Mouse (Mus musculus) hindbrain, embryonic 14.5 days (tissue): ENCODE results near the gene Fan1. TPM values are rescaled to one million over a fixed set of nuclear protein-coding genes. Genes with fewer than 3 reads are reported as not detected.

Experiments
- ATAC-seq: fragments of 200-750 bp; cut with Nextera tagmentation; 2 replicates; pipeline ENCODE4 v1.8.0; 2017; ENCODE audit warnings: moderate number of reproducible peaks, mild to moderate bottlenecking, moderate TSS enrichment, moderate library complexity; ENCODE audit not compliant: low FRiP score
- DNase-seq: peaks from one replicate; pipeline ENCODE4 v3.0.0-alpha.2; 2015; ENCODE audit warnings: low spot score
- H3K27ac ChIP-seq: fragments of 300-500 bp; sonication (generic); 2 replicates; pipeline ENCODE4 v1.5.1; 2014; ENCODE audit warnings: mild to moderate bottlenecking, moderate library complexity
- H3K27me3 ChIP-seq: fragments of 300-500 bp; sonication (generic); 2 replicates; pipeline ENCODE4 v1.6.1; 2014; ENCODE audit warnings: mild to moderate bottlenecking, low read length, mixed read lengths; ENCODE audit not compliant: control insufficient read depth, insufficient read depth
- H3K36me3 ChIP-seq: fragments of 300-500 bp; sonication (generic); replicated peaks from 2 replicates; pipeline ENCODE4 v1.6.1; 2014; ENCODE audit not compliant: control insufficient read depth, insufficient read depth
- H3K4me1 ChIP-seq: fragments of 300-500 bp; sonication (generic); replicated peaks from 2 replicates; pipeline ENCODE4 v1.6.1; 2014; ENCODE audit warnings: antibody characterized with exemption, low read length, mixed read lengths; ENCODE audit not compliant: control insufficient read depth, insufficient read depth
- H3K4me2 ChIP-seq: fragments of 300-500 bp; sonication (generic); replicated peaks from 2 replicates; pipeline ENCODE4 v1.6.1; 2014; ENCODE audit warnings: mild to moderate bottlenecking, moderate library complexity
- H3K4me3 ChIP-seq: fragments of 300-500 bp; sonication (generic); replicated peaks from 2 replicates; pipeline ENCODE4 v1.5.1; 2014; ENCODE audit warnings: mild to moderate bottlenecking, low read length
- H3K9ac ChIP-seq: fragments of 300-500 bp; sonication (generic); 2 replicates; pipeline ENCODE4 v1.6.1; 2014
- H3K9me3 ChIP-seq: fragments of 300-500 bp; sonication (generic); 2 replicates; pipeline ENCODE4 v1.6.1; 2016; ENCODE audit warnings: low read length; ENCODE audit not compliant: control insufficient read depth
- whole genome bisulfite sequencing: fragments of 180-500 bp; shearing (Covaris S2); extraction: QIAGEN DNeasy Blood & Tissue Kit; methylation state at CpG from one replicate; pipeline ENCODE4 v1.1.7; 2014; 5-methylcytosine and 5-hydroxymethylcytosine counted together
- polyA plus RNA-seq: library from polyadenylated mRNA; unstranded; fragments of >200 nt; fragmentation: Nextera tagmentation; extraction: Ambion mirVana; gene quantifications from 2 replicates; pipeline ENCODE4 v1.2.1, GENCODE M21; 2014

Gene Fan1
- polyA plus RNA-seq, 1 experiment from 2014 or later, result 5.0 TPM

DNA sequence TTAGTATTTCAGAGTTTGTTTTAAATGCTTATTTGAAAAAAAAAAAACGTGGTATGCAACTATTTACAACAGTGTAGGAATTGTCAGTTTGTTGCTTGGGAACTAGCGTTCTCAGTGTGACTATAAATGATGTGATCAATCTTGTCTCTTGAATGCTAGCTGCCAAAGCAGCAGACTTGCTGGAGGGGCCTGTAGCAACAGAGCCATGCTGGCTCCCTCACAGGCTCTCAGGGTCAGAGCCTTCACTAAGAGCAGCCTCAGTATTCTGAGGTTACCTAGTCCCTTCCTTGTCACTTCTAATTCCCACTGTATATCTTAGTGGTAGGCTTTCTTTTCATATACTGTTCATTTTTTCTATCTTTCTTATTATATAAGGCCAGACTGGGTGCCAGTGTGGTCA is 63.1 kb downstream of the Fan1 start:
- Histone ChIP-seq H3K4me2 (no peak overlapping the region), H3K9ac (no peak overlapping the region), H3K9me3 (no peaks in the 10 kb centered on the region), H3K27me3 (no peaks in the 10 kb centered on the region), H3K4me3 (no peak overlapping the region), H3K4me1 (no peaks in the 10 kb centered on the region), H3K36me3 (peaks cover 32% of the 10 kb centered on the region), H3K27ac (no peak overlapping the region)
- DNase-seq (no peak), ATAC-seq (no peak)
- WGBS, result 41% methylated on average over 2 of the region's 2 CpGs

DNA sequence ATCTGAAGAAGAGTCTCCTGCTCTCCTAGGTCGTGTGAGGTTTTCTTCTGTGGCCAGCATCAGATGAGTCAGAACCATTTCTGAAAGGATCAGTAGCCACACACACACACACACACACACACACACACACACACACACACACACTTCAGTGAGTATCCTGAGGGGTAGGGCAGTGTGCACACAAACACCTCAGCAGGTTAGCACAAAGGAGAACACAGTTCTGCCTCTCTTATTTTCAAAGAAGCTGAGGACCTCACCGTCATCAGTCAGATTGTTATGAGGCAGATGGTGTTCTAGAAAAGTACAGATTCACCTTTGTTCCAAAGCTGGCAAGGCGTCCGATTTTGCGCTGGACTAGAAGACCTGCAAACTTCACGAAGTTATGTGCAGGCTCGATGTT is 63.7 kb downstream of the Fan1 start:
- Histone ChIP-seq H3K4me1 (no peaks in the 10 kb centered on the region), H3K9me3 (no peaks in the 10 kb centered on the region), H3K4me3 (no peak overlapping the region), H3K36me3 (peaks cover 28% of the 10 kb centered on the region), H3K9ac (no peak overlapping the region), H3K27ac (no peak overlapping the region), H3K4me2 (no peak overlapping the region), H3K27me3 (no peaks in the 10 kb centered on the region)
- 74% methylated on average over 7 of the region's 7 CpGs for WGBS
- ATAC-seq, result no peak
- DNase-seq, result no peak

Other genes starting within 250 kb of the Fan1 start
- 0.12 and 0.23 TPM in 2 replicates for gene Trpm1, start 220.3 kb downstream of the Fan1 start, polyA plus RNA-seq
- gene Mtmr10, start 86.4 kb downstream of the Fan1 start, polyA plus RNA-seq, result 15.0 and 15.4 TPM in 2 replicates
- 20.2 and 22.5 TPM in 2 replicates for gene Mphosph10, start 18.2 kb upstream of the Fan1 start, polyA plus RNA-seq
- 47.3 and 58.9 TPM in 2 replicates for gene Mcee, start 18.5 kb upstream of the Fan1 start, polyA plus RNA-seq
- 169 and 172 TPM in 2 replicates for gene Apba2, start 127.6 kb upstream of the Fan1 start, polyA plus RNA-seq